Mouse (Mus musculus) midbrain, embryonic 16.5 days (tissue): Measurements from ENCODE around the gene Tmcc3. TPM values are rescaled to one million over a fixed set of nuclear protein-coding genes. Genes with fewer than 3 reads are reported as not detected.

Experiments
- ATAC-seq: fragments of 200-750 bp; cut with Nextera tagmentation; 2 replicates; pipeline ENCODE4 v1.8.0; 2017; ENCODE audit warnings: moderate TSS enrichment
- H3K27ac ChIP-seq: fragments of 300-500 bp; sonication (generic); 2 replicates; pipeline ENCODE4 v1.5.1; 2014; ENCODE audit warnings: mild to moderate bottlenecking, low read length, mixed read lengths
- H3K27me3 ChIP-seq: fragments of 300-500 bp; sonication (generic); 2 replicates; pipeline ENCODE4 v1.6.1; 2014; ENCODE audit warnings: low read depth, low read length, mixed read lengths; ENCODE audit not compliant: control insufficient read depth, insufficient read depth
- H3K36me3 ChIP-seq: fragments of 300-500 bp; sonication (generic); 2 replicates; pipeline ENCODE4 v1.6.1; 2014; ENCODE audit warnings: mild to moderate bottlenecking, low read length, moderate library complexity, mixed read lengths; ENCODE audit not compliant: control insufficient read depth, insufficient read depth
- H3K4me1 ChIP-seq: fragments of 300-500 bp; sonication (generic); 2 replicates; pipeline ENCODE4 v1.6.1; 2014; ENCODE audit warnings: mild to moderate bottlenecking, low read length, mixed read lengths; ENCODE audit not compliant: control insufficient read depth, insufficient read depth
- H3K4me2 ChIP-seq: fragments of 300-500 bp; sonication (generic); 2 replicates; pipeline ENCODE4 v1.6.1; 2014; ENCODE audit warnings: mild to moderate bottlenecking, low read length, mixed read lengths
- H3K4me3 ChIP-seq: fragments of 300-500 bp; sonication (generic); 2 replicates; pipeline ENCODE4 v1.5.1; 2014; ENCODE audit warnings: low read depth, mild to moderate bottlenecking, low read length, moderate library complexity, mixed read lengths
- H3K9ac ChIP-seq: fragments of 300-500 bp; sonication (generic); 2 replicates; pipeline ENCODE4 v1.6.1; 2014; ENCODE audit warnings: low read depth, low read length, mixed read lengths
- H3K9me3 ChIP-seq: fragments of 300-500 bp; sonication (generic); replicated peaks from 2 replicates; pipeline ENCODE4 v1.6.1; 2014; ENCODE audit warnings: mild to moderate bottlenecking, low read length, mixed read lengths; ENCODE audit not compliant: control insufficient read depth, poor library complexity, severe bottlenecking
- WGBS: fragments of 180-500 bp; shearing (Covaris S2); extraction: QIAGEN DNeasy Blood & Tissue Kit; methylation state at CpG from one replicate; pipeline ENCODE4 v1.1.7; 2014; 5-methylcytosine and 5-hydroxymethylcytosine counted together
- polyA plus RNA-seq: library from polyadenylated mRNA; unstranded; fragments of >200 nt; fragmentation: Nextera tagmentation; extraction: Ambion mirVana; gene quantifications from 2 replicates; pipeline ENCODE4 v1.2.1, GENCODE M21; 2015

Gene Tmcc3
- polyA plus RNA-seq, 1 experiment from 2014 or later = 16.4 TPM

- WGBS = 56% methylated on average over 8 of the region's 8 CpGs
- Histone ChIP-seq H3K4me3 (no peak overlapping the region), H3K36me3 (no peaks in the 10 kb centered on the region), H3K4me2 (no peak overlapping the region), H3K27ac (no peak overlapping the region), H3K9ac (no peak overlapping the region), H3K9me3 (no peaks in the 10 kb centered on the region; the same call in 1 of the 2 replicates), H3K27me3 (no peaks in the 10 kb centered on the region), H3K4me1 (peaks cover 20% of the 10 kb centered on the region)
- ATAC-seq = no peak
Measured at GRCm38 (mm10) chr10:94543956-94544355, 232.2 kb downstream of the Tmcc3 start.

GRCm38 (mm10) chr10:94544803-94545202 is 233.1 kb downstream of the Tmcc3 start:
- no peak overlapping the region for H3K9ac ChIP-seq
- no peak overlapping the region for H3K4me3 ChIP-seq
- 9% methylated on average over 8 of the region's 8 CpGs for WGBS
- no peaks in the 10 kb centered on the region; the same call in 1 of the 2 replicates for H3K9me3 ChIP-seq
- no peak for ATAC-seq
- no peaks in the 10 kb centered on the region for H3K27me3 ChIP-seq
- peaks cover 20% of the 10 kb centered on the region for H3K4me1 ChIP-seq
- H3K36me3 ChIP-seq = no peaks in the 10 kb centered on the region
- peak overlapping the region; percentile 7; the same call in 1 of the 2 replicates for H3K4me2 ChIP-seq
- no peak overlapping the region for H3K27ac ChIP-seq

GRCm38 (mm10) chr10:94545259-94546019 is 233.7 kb downstream of the Tmcc3 start:
- Histone ChIP-seq H3K4me3 (no peak overlapping the region), H3K9ac (peak overlapping the region; percentile 30)

GRCm38 (mm10) chr10:94546617-94547016 is 234.9 kb downstream of the Tmcc3 start:
- no peak for ATAC-seq
- H3K27me3 ChIP-seq = no peaks in the 10 kb centered on the region
- H3K9me3 ChIP-seq = no peaks in the 10 kb centered on the region
- H3K4me1 ChIP-seq = peaks cover 20% of the 10 kb centered on the region
- WGBS = 69% methylated on average over 6 of the region's 6 CpGs
- no peaks in the 10 kb centered on the region for H3K36me3 ChIP-seq
- H3K4me2 ChIP-seq = no peak overlapping the region
- no peak overlapping the region for H3K4me3 ChIP-seq
- no peak overlapping the region for H3K9ac ChIP-seq
- no peak overlapping the region for H3K27ac ChIP-seq

More at GRCm38 (mm10) chr10:94545259-94546019, 233.7 kb downstream of the Tmcc3 start:
- peak overlapping the region; percentile 44; the same call in 1 of the 2 replicates for H3K27ac ChIP-seq
- 24% methylated on average over 21 of the region's 21 CpGs for WGBS
- H3K4me1 ChIP-seq = peaks cover 20% of the 10 kb centered on the region
- no peaks in the 10 kb centered on the region; the same call in 1 of the 2 replicates for H3K9me3 ChIP-seq
- no peaks in the 10 kb centered on the region for H3K36me3 ChIP-seq
- ATAC-seq = peak; percentile 50
- H3K27me3 ChIP-seq = no peaks in the 10 kb centered on the region
- H3K4me2 ChIP-seq = peak overlapping the region; percentile 17; the same call in 1 of the 2 replicates

GRCm38 (mm10) chr10:94549511-94550232 is 237.9 kb downstream of the Tmcc3 start:
- Histone ChIP-seq H3K27me3 (no peaks in the 10 kb centered on the region), H3K36me3 (no peaks in the 10 kb centered on the region), H3K27ac (no peak overlapping the region), H3K4me2 (no peak overlapping the region), H3K4me1 (peaks cover 14% of the 10 kb centered on the region), H3K9ac (no peak overlapping the region), H3K4me3 (no peak overlapping the region), H3K9me3 (no peaks in the 10 kb centered on the region)
- WGBS = 52% methylated on average over 4 of the region's 4 CpGs
- ATAC-seq = no peak

- ATAC-seq = no peak
- Histone ChIP-seq H3K9ac (no peak overlapping the region), H3K27ac (no peak overlapping the region)
Measured at GRCm38 (mm10) chr10:94550649-94551048, 238.9 kb downstream of the Tmcc3 start.

GRCm38 (mm10) chr10:94551065-94551464 is 239.3 kb downstream of the Tmcc3 start:
- no peak overlapping the region for H3K4me2 ChIP-seq
- peaks cover under 1% of the 10 kb centered on the region for H3K4me1 ChIP-seq
- H3K9ac ChIP-seq = no peak overlapping the region
- 59% methylated on average over 2 of the region's 2 CpGs for WGBS
- no peak for ATAC-seq
- no peaks in the 10 kb centered on the region for H3K36me3 ChIP-seq
- H3K9me3 ChIP-seq = no peaks in the 10 kb centered on the region
- H3K27me3 ChIP-seq = no peaks in the 10 kb centered on the region
- no peak overlapping the region for H3K27ac ChIP-seq
- no peak overlapping the region for H3K4me3 ChIP-seq

More at GRCm38 (mm10) chr10:94550649-94551048, 238.9 kb downstream of the Tmcc3 start:
- Histone ChIP-seq H3K36me3 (no peaks in the 10 kb centered on the region), H3K9me3 (no peaks in the 10 kb centered on the region), H3K27me3 (no peaks in the 10 kb centered on the region), H3K4me3 (no peak overlapping the region), H3K4me2 (no peak overlapping the region), H3K4me1 (peaks cover 5% of the 10 kb centered on the region)
- WGBS = 47% methylated on average over 9 of the region's 9 CpGs

GRCm38 (mm10) chr10:94551511-94551910 is 239.8 kb downstream of the Tmcc3 start:
- no peak overlapping the region for H3K27ac ChIP-seq
- H3K4me3 ChIP-seq = no peak overlapping the region
- no peak overlapping the region for H3K4me2 ChIP-seq
- no peaks in the 10 kb centered on the region; the same call in 1 of the 2 replicates for H3K4me1 ChIP-seq
- no peaks in the 10 kb centered on the region for H3K36me3 ChIP-seq
- H3K9me3 ChIP-seq = no peaks in the 10 kb centered on the region
- 95% methylated on average over 6 of the region's 6 CpGs for WGBS
- no peaks in the 10 kb centered on the region for H3K27me3 ChIP-seq
- ATAC-seq = no peak
- no peak overlapping the region for H3K9ac ChIP-seq
